Mouse (Mus musculus) spleen, adult 2 months (tissue): ENCODE data around the gene 4933434E20Rik. TPM values are rescaled to one million over a fixed set of nuclear protein-coding genes. Genes with fewer than 3 reads are reported as not detected.

ENCODE experiments used
- DNase-seq, 2 experiments: peaks; one replicate each; pipeline versions ENCODE4 v3.0.0 to v3.0.0-alpha.2; 2012 to 2021; ENCODE audit warnings: low spot score in 2 of 2, low read depth in 1 of 2
- H3K27ac ChIP-seq: fragments of 200-500 bp; 2 replicates; pipeline ENCODE4 v1.5.1; 2012; ENCODE audit warnings: low read length, inconsistent platforms; ENCODE audit not compliant: insufficient read depth
- H3K27me3 ChIP-seq: fragments of 200-500 bp; 2 replicates; pipeline ENCODE4 v1.6.1; 2012; ENCODE audit warnings: mild to moderate bottlenecking, moderate library complexity, low read length, inconsistent platforms; ENCODE audit not compliant: control insufficient read depth, insufficient read depth
- H3K36me3 ChIP-seq: fragments of 200-500 bp; 2 replicates; pipeline ENCODE4 v1.6.1; 2012; ENCODE audit warnings: mild to moderate bottlenecking, low read length, inconsistent platforms; ENCODE audit not compliant: control insufficient read depth, insufficient read depth
- H3K4me1 ChIP-seq: fragments of 200-500 bp; 2 replicates; pipeline ENCODE4 v1.6.1; 2011; ENCODE audit warnings: inconsistent platforms; ENCODE audit not compliant: control insufficient read depth, insufficient read depth, insufficient read length
- H3K4me3 ChIP-seq: fragments of 200-500 bp; 2 replicates; pipeline ENCODE4 v1.5.1; 2011; ENCODE audit warnings: mild to moderate bottlenecking, inconsistent platforms; ENCODE audit not compliant: insufficient read depth, insufficient read length; ENCODE audit errors: extremely low read depth
- CTCF ChIP-seq: fragments of 200-500 bp; IDR thresholded peaks from 2 replicates; pipeline ENCODE4 v1.5.1; 2011; ENCODE audit warnings: mild to moderate bottlenecking, inconsistent platforms; ENCODE audit not compliant: insufficient read depth, insufficient read length, insufficient replicate concordance; ENCODE audit errors: extremely low read depth
- POLR2A ChIP-seq: fragments of 200-500 bp; IDR thresholded peaks from 2 replicates; pipeline ENCODE4 v1.6.1; 2011; ENCODE audit warnings: low read depth, low read length, inconsistent platforms
- WGBS: fragments of 180-500 bp; shearing (Covaris S2); methylation state at CpG from one replicate; pipeline ENCODE4 v1.1.7; 2018; 5-methylcytosine and 5-hydroxymethylcytosine counted together
- polyA plus RNA-seq: library from polyadenylated mRNA; depleted of rRNA; stranded (reverse); fragments of >200 nt; gene quantifications from 2 replicates; pipeline ENCODE4 v1.2.3, GENCODE M21; 2012

4933434E20Rik gene
- polyA plus RNA-seq, 1 experiment: 24.5 TPM

- no peak overlapping the region for H3K4me3 ChIP-seq
- TF ChIP-seq POLR2A (no peak), CTCF (no peak)
- no peak overlapping the region for H3K27ac ChIP-seq
- 64% methylated on average over 3 of the region's 3 CpGs for WGBS
- no peak for DNase-seq
- H3K4me1 ChIP-seq: peaks cover 2% of the 10 kb centered on the region
- H3K27me3 ChIP-seq: no peaks in the 10 kb centered on the region; the same call in 1 of the 2 replicates
- H3K36me3 ChIP-seq: peaks cover 3% of the 10 kb centered on the region; the same call in 1 of the 2 replicates
These were observed 1.7 kb upstream of the 4933434E20Rik start for GRCm38 (mm10) chr3:90049691-90050090.

DNA sequence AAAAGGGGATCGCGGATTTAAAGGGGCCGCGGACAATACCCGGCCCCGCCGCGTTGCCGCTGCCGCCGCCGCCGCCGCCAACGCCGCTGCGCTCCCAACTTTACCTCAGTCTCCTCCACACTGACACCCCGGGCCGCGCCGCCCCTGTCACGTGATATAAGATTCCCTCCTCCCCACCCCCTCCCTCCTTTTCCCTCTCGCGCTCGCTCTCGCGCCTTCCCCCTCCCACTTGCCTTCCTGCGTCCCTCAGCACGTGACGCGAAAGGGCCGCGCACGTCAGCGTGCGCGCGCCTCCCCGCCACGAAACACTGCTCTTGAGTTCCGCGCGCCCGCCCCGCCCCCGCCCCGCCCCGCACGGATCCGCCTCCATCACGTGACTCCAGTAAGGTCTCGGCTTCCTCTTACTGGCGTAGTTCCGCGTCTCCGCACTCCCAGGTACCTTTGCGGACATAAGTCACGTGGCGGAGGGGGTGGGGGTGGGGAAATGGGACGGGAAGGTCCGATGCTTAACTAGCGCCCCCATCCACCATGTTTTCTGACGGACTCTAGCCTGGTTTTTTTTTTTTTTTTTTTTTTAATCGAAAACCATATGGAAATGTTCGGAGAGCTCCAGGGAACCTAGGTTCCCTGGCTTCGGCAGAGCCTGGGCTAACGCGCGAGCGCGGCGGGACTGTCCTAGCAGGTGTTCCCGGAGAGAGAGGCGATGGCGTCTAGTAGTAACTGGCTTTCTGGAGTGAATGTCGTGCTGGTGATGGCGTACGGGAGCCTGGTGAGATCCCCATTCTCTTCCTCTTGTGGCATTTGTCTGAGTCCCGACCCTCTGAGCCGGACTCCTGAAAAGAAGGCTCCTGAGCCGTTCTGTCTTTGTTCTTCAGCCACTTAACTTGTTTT is 1.2 kb downstream of the 4933434E20Rik start, which contains the start of gene Ubap2l:
Gene Ubap2l, minus strand, starts transcription at position 278 of the 891 bp plus-strand sequence.
- peak within 1 kb of the TSS; percentile 99 for H3K4me3 ChIP-seq
- TF ChIP-seq POLR2A (peak; percentile 57), CTCF (no peak)
- peak within 1 kb of the TSS; percentile 95 for H3K27ac ChIP-seq
- under 1% methylated on average over 78 of the region's 81 CpGs for WGBS
- peak; percentile 90 to 96 for DNase-seq
- peaks cover 2% of the 10 kb centered on the region for H3K4me1 ChIP-seq
- H3K27me3 ChIP-seq: no peaks in the 10 kb centered on the region; the same call in 1 of the 2 replicates
- peaks cover 10% of the 10 kb centered on the region for H3K36me3 ChIP-seq

DNA sequence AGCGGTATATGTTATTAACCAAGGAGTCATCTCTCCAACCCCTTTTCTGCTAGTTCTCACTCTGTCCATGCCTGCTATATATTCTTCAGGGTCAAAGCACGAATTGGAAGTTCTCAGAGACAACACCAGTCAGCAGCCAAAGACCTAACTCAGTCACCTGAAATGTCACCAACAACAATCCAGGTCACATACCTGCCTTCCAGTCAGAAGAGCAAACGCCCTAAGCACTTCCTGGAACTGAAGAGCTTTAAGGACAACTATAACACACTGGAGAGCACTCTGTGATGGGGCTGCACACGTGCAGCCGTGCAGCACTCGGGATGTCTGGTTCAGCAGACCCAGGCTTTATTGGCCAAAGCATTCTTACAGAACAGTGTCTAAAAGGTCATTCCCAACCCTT is 10.1 kb downstream of the 4933434E20Rik start:
- no peak overlapping the region for H3K4me3 ChIP-seq

GRCm38 (mm10) chr3:90062539-90062938 is 11.1 kb downstream of the 4933434E20Rik start:
- Histone ChIP-seq H3K27ac (no peak overlapping the region), H3K36me3 (peaks cover 20% of the 10 kb centered on the region), H3K4me3 (no peak overlapping the region), H3K4me1 (no peaks in the 10 kb centered on the region), H3K27me3 (no peaks in the 10 kb centered on the region)
- 82% methylated on average over 2 of the region's 2 CpGs for WGBS
- TF ChIP-seq CTCF: no peak
- no peak for TF ChIP-seq POLR2A
- DNase-seq: no peak

More for the DNA sequence above, 10.1 kb downstream of the 4933434E20Rik start:
- WGBS: 94% methylated on average over 6 of the region's 6 CpGs
- no peaks in the 10 kb centered on the region for H3K4me1 ChIP-seq
- H3K27ac ChIP-seq: no peak overlapping the region
- H3K27me3 ChIP-seq: no peaks in the 10 kb centered on the region
- TF ChIP-seq CTCF (no peak), POLR2A (no peak)
- H3K36me3 ChIP-seq: peaks cover 25% of the 10 kb centered on the region
- no peak for DNase-seq

- Histone ChIP-seq H3K27me3 (no peaks in the 10 kb centered on the region), H3K4me1 (no peaks in the 10 kb centered on the region), H3K4me3 (no peak overlapping the region), H3K36me3 (peaks cover 17% of the 10 kb centered on the region), H3K27ac (no peak overlapping the region)
- DNase-seq: no peak
- TF ChIP-seq CTCF (no peak), POLR2A (no peak)
- WGBS: 84% methylated on average over 3 of the region's 3 CpGs
These were observed 12.9 kb downstream of the 4933434E20Rik start for GRCm38 (mm10) chr3:90064383-90064782.

DNA sequence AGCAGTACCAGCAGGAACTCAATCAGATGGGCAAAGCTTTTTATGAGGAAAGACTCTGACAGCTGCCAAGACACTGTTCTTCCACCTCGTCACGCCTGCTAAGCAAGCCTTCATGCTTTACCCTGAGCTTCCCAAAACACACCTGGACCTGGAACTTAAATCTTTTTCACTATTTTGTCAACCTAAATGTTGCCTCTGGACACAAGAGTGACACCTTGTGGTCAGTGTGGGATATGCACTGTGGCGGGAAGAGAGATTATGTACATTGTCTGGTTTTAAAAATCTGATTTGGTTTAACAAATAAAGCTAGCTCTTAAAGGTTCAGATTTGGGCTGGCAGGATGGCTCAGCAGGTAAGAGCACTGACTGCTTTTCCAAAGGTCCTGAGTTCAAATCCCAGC is 14.1 kb downstream of the 4933434E20Rik start:
- H3K4me1 ChIP-seq: no peaks in the 10 kb centered on the region
- peak in 1 of 2 experiments; percentile 53 for DNase-seq
- H3K4me3 ChIP-seq: no peak overlapping the region
- TF ChIP-seq CTCF: peak; percentile 50; the same call in 1 of the 2 replicates
- no peak for TF ChIP-seq POLR2A
- H3K27ac ChIP-seq: no peak overlapping the region
- WGBS: 51% methylated on average over 3 of the region's 3 CpGs
- no peaks in the 10 kb centered on the region for H3K27me3 ChIP-seq
- peaks cover 15% of the 10 kb centered on the region for H3K36me3 ChIP-seq

DNA sequence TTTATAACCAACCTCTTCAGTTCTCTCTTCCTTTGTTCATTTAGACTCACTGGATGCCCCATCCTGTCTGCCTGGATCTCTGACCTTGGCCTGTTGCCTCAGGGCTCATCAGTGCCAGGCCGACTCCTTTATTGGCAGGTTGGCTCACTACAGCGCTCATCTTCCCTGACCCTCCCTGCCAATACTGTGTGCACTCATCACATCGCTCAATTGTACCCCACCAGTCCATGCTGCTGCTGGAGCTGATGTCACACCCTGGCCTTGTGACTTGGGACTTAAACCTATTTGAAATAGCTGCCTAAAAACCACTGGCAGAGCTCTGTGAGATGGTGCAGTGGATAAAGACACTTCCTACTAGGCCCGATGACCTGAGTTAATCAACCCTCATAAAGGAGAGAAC is 16.4 kb downstream of the 4933434E20Rik start:
- no peak overlapping the region for H3K4me3 ChIP-seq
- no peak overlapping the region for H3K27ac ChIP-seq
- no peaks in the 10 kb centered on the region for H3K4me1 ChIP-seq
- no peak for TF ChIP-seq POLR2A
- no peak for TF ChIP-seq CTCF
- H3K36me3 ChIP-seq: peaks cover 6% of the 10 kb centered on the region; the same call in 1 of the 2 replicates
- H3K27me3 ChIP-seq: no peaks in the 10 kb centered on the region
- DNase-seq: no peak
- 91% methylated on average over 4 of the region's 4 CpGs for WGBS
